Mouse (Mus musculus): Measurements from ENCODE around the gene Cdyl2.

Gene Cdyl2

GRCm38 (mm10) chr8:116623591-116623990, 109.2 kb downstream of the Cdyl2 start:
- DNase-seq (ENCODE audit: inconsistent age in 2 of 2, low spot score in 1 of 2): no peak

- no peak for DNase-seq (ENCODE audit: inconsistent age in 2 of 2, low spot score in 1 of 2)
Observed at GRCm38 (mm10) chr8:116622326-116622725, 110.5 kb downstream of the Cdyl2 start.

GRCm38 (mm10) chr8:116621158-116621961, 111.4 kb downstream of the Cdyl2 start:
- no peak for DNase-seq (ENCODE audit: inconsistent age in 2 of 2, low spot score in 1 of 2)

- no peak for DNase-seq (ENCODE audit: inconsistent age in 2 of 2, low spot score in 1 of 2)
Observed at GRCm38 (mm10) chr8:116619686-116620320, 113.0 kb downstream of the Cdyl2 start.

GRCm38 (mm10) chr8:116619221-116619620, 113.6 kb downstream of the Cdyl2 start:
- no peak for DNase-seq (ENCODE audit: inconsistent age in 2 of 2, low spot score in 1 of 2)

- no peak for DNase-seq (ENCODE audit: inconsistent age in 2 of 2, low spot score in 1 of 2)
Observed at GRCm38 (mm10) chr8:116618797-116619196, 114.0 kb downstream of the Cdyl2 start.

GRCm38 (mm10) chr8:116617891-116618290, 114.9 kb downstream of the Cdyl2 start:
- no peak for DNase-seq (ENCODE audit: inconsistent age in 2 of 2, low spot score in 1 of 2)

- DNase-seq (ENCODE audit: inconsistent age in 2 of 2, low spot score in 1 of 2): no peak
Observed at GRCm38 (mm10) chr8:116616369-116616768, 116.4 kb downstream of the Cdyl2 start.

GRCm38 (mm10) chr8:116614901-116615300, 117.9 kb downstream of the Cdyl2 start:
- no peak for DNase-seq (ENCODE audit: inconsistent age in 2 of 2, low spot score in 1 of 2)

GRCm38 (mm10) chr8:116606171-116606570, 126.6 kb downstream of the Cdyl2 start:
- DNase-seq (ENCODE audit: inconsistent age in 2 of 2, low spot score in 1 of 2): no peak

GRCm38 (mm10) chr8:116602806-116603205, 130.0 kb downstream of the Cdyl2 start:
- DNase-seq (ENCODE audit: inconsistent age in 2 of 2, low spot score in 1 of 2): no peak

- no peak for DNase-seq (ENCODE audit: inconsistent age in 2 of 2, low spot score in 1 of 2)
Observed at GRCm38 (mm10) chr8:116599728-116600127, 133.1 kb downstream of the Cdyl2 start.

- no peak for DNase-seq (ENCODE audit: inconsistent age in 2 of 2, low spot score in 1 of 2)
Observed at GRCm38 (mm10) chr8:116591226-116591625, 141.6 kb downstream of the Cdyl2 start.

GRCm38 (mm10) chr8:116590546-116590945, 142.2 kb downstream of the Cdyl2 start:
- DNase-seq (ENCODE audit: inconsistent age in 2 of 2, low spot score in 1 of 2): no peak

- no peak for DNase-seq (ENCODE audit: inconsistent age in 2 of 2, low spot score in 1 of 2)
Observed at GRCm38 (mm10) chr8:116590106-116590505, 142.7 kb downstream of the Cdyl2 start.

GRCm38 (mm10) chr8:116587616-116588468, 144.9 kb downstream of the Cdyl2 start:
- DNase-seq (ENCODE audit: inconsistent age in 2 of 2, low spot score in 1 of 2): no peak

- no peak for DNase-seq (ENCODE audit: inconsistent age in 2 of 2, low spot score in 1 of 2)
Observed at GRCm38 (mm10) chr8:116581318-116582019, 151.3 kb downstream of the Cdyl2 start.

GRCm38 (mm10) chr8:116576732-116577131, 156.1 kb downstream of the Cdyl2 start:
- no peak for DNase-seq (ENCODE audit: inconsistent age in 2 of 2, low spot score in 1 of 2)

- DNase-seq (ENCODE audit: inconsistent age in 2 of 2, low spot score in 1 of 2): no peak
Observed at GRCm38 (mm10) chr8:116573085-116573484, 159.7 kb downstream of the Cdyl2 start.

- no peak for DNase-seq (ENCODE audit: inconsistent age in 2 of 2, low spot score in 1 of 2)
Observed at GRCm38 (mm10) chr8:116552778-116553177, 180.0 kb downstream of the Cdyl2 start.

- DNase-seq (ENCODE audit: inconsistent age in 2 of 2, low spot score in 1 of 2): peak; percentile 19 to 28
Observed at GRCm38 (mm10) chr8:116552255-116552654, 180.5 kb downstream of the Cdyl2 start.
